Mouse (Mus musculus) heart, adult 2 months (tissue): ENCODE measurements at regions not wholly inside any gene's neighbourhood (a gene's known extent, or its start where the extent isn't known, plus 50 kb on each side); places are given as distances from the start of the nearest gene placed in this dataset.

ENCODE experiments used
- DNase-seq, 2 experiments: peaks; one replicate each; pipeline ENCODE4 v3.0.0; 2021
- H3K27ac ChIP-seq: fragments of 200-600 bp; 2 replicates; pipeline ENCODE4 v1.8.1; 2022
- H3K27me3 ChIP-seq: fragments of 200-500 bp; 2 replicates; pipeline ENCODE4 v1.6.1; 2012; ENCODE audit warnings: mild to moderate bottlenecking, low read length, inconsistent platforms, mixed read lengths; ENCODE audit not compliant: control insufficient read depth, insufficient read depth
- H3K36me3 ChIP-seq: fragments of 200-500 bp; 2 replicates; pipeline ENCODE4 v1.6.1; 2012; ENCODE audit warnings: low read length, inconsistent platforms; ENCODE audit not compliant: control insufficient read depth, insufficient read depth
- H3K4me1 ChIP-seq: fragments of 200-500 bp; 2 replicates; pipeline ENCODE4 v1.6.1; 2011; ENCODE audit warnings: low read length; ENCODE audit not compliant: control insufficient read depth, insufficient read depth
- H3K4me3 ChIP-seq: fragments of 200-600 bp; 2 replicates; pipeline ENCODE4 v1.8.1; 2022
- H3K79me2 ChIP-seq: fragments of 200-500 bp; replicated peaks from 2 replicates; pipeline ENCODE4 v1.6.1; 2012; ENCODE audit warnings: mild to moderate bottlenecking, inconsistent platforms, low read length, moderate library complexity, mixed read lengths; ENCODE audit not compliant: control insufficient read depth, insufficient read depth
- H3K9ac ChIP-seq: fragments of 200-500 bp; 2 replicates; pipeline ENCODE4 v1.6.1; 2012; ENCODE audit warnings: low read depth, mild to moderate bottlenecking, control low read depth, inconsistent platforms, low read length, mixed read lengths
- CTCF ChIP-seq: fragments of 200-600 bp; IDR thresholded peaks from 2 replicates; pipeline ENCODE4 v1.8.1; 2022; ENCODE audit warnings: antibody characterized with exemption, mild to moderate bottlenecking, moderate library complexity
- EP300 ChIP-seq: fragments of 200-500 bp; IDR thresholded peaks from 2 replicates; pipeline ENCODE4 v1.6.1; 2011; ENCODE audit warnings: low read depth, low read length, control low read depth; ENCODE audit not compliant: insufficient read depth
- POLR2A ChIP-seq: fragments of 200-500 bp; IDR thresholded peaks from 2 replicates; pipeline ENCODE4 v1.6.1; 2011; ENCODE audit warnings: mild to moderate bottlenecking, low read depth, low read length, control low read depth; ENCODE audit not compliant: insufficient read depth
- WGBS: fragments of 180-500 bp; shearing (Covaris S2); methylation state at CpG from one replicate; pipeline ENCODE4 v1.1.7; 2018; 5-methylcytosine and 5-hydroxymethylcytosine counted together
- intact Hi-C: fragments of 180-260 bp; cut with DNase I; formaldehyde crosslinking; loops from one replicate; pipeline ENCODE4 v1.15.1; 2025

DNA sequence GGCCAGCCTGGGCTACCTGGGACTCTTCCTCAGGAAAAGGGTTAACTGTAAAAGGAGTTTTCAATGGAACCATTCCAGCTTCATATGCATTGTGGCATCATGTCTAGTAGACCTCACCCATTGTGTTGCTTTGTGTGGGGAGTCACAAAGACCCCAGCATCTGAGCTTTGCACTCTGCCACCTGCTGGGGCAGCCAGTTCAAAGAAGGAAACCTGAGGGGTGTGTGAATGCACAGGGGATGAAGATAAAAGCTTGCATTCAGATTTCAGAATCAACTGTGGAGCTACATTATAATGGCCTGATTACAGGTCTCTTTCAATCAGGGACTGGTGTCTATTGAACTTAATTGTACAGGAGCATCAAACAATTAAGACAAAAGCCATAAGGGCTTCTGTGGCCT is 215.4 kb upstream of the Runx1 start:
- Histone ChIP-seq H3K9ac (no peak overlapping the region), H3K27me3 (no peaks in the 10 kb centered on the region; the same call in 1 of the 2 replicates)
- intact Hi-C loops = no loop called here

DNA sequence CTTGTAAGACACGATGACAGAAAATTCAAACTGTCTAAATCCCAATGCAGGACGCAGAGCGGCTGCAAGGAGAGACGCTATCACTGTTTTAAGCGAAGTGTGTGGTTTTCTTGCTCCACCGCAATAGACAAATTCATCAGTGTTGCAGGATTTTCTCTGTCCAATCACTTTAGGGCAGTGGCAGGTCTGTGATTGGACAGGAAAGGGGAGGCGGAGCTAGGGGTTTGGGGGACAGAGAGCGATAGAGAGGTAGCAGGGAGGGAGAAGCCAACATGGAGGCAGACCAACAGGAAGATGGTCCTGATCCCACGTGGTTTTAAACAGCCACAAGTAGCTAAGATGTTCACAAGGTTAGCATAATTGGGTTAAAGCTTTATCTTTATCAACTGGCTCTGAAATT is 209.7 kb upstream of the Runx1 start:
- intact Hi-C loops = no loop called here
- no peak for TF ChIP-seq CTCF
- TF ChIP-seq POLR2A = no peak
- no peak for TF ChIP-seq EP300
- H3K79me2 ChIP-seq = no peaks in the 10 kb centered on the region
- no peak overlapping the region for H3K4me3 ChIP-seq
- no peaks in the 10 kb centered on the region for H3K27me3 ChIP-seq
- H3K9ac ChIP-seq = no peak overlapping the region
- no peaks in the 10 kb centered on the region for H3K4me1 ChIP-seq
- WGBS = 86% methylated on average over 9 of the region's 9 CpGs
- no peak overlapping the region for H3K27ac ChIP-seq
- H3K36me3 ChIP-seq = no peaks in the 10 kb centered on the region
- DNase-seq = no peak

More for the DNA sequence above, 215.4 kb upstream of the Runx1 start:
- Histone ChIP-seq H3K36me3 (no peaks in the 10 kb centered on the region), H3K4me1 (no peaks in the 10 kb centered on the region), H3K27ac (no peak overlapping the region), H3K79me2 (no peaks in the 10 kb centered on the region), H3K4me3 (no peak overlapping the region)
- DNase-seq = no peak
- TF ChIP-seq EP300 = no peak
- TF ChIP-seq CTCF = no peak
- TF ChIP-seq POLR2A = no peak

DNA sequence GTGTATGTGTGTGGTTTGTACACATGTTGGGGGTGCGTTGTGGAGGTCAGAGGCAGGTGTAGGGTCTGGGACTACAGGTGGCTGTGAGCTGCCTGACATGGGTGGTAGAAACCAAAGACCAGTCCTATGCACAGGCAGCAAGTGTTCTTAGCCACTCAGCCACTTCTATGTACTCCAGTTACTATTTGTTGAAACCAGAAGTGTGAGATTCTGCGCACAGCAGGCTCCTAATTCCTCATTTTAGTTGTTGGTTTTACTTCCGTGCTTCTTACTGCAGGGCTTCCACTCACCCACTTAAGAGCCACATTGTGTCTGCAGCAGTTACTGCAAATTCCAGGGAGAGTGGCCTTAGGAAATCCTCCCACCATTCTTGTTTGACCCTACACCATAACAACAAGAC is 208.0 kb upstream of the Runx1 start:
- intact Hi-C loops = no loop called here
- no peak for TF ChIP-seq POLR2A
- no peak for TF ChIP-seq CTCF
- TF ChIP-seq EP300 = no peak
- Histone ChIP-seq H3K27ac (no peak overlapping the region), H3K4me3 (no peak overlapping the region), H3K27me3 (no peaks in the 10 kb centered on the region), H3K9ac (no peak overlapping the region), H3K4me1 (no peaks in the 10 kb centered on the region), H3K79me2 (no peaks in the 10 kb centered on the region), H3K36me3 (no peaks in the 10 kb centered on the region)
- 81% methylated on average over 3 of the region's 3 CpGs for WGBS
- peak in 1 of 2 experiments; percentile 16 for DNase-seq

DNA sequence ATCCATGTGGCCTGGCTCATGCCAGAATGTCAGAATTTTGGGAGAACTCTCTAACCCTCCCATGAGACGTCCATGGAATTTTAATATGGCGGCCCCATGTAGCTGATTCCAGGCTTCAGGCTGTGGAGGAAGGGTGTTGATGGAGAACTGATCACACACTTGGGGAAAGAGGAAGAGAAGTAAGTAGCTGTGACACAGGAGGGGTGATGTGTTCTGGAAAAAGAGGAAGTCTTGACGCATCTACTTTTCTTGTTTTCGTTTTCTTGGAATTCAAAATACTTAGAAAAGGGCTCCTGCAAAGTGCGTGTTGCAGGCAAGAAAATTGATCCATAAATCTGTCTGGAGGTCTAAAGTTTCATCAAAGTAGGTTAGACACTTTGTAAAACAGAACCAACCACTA is 205.7 kb upstream of the Runx1 start:
- H3K4me3 ChIP-seq = no peak overlapping the region
- H3K27ac ChIP-seq = no peak overlapping the region; the same call in 1 of the 2 replicates
- H3K27me3 ChIP-seq = no peaks in the 10 kb centered on the region
- peak in 1 of 2 experiments; percentile 7 for DNase-seq
- no peaks in the 10 kb centered on the region for H3K36me3 ChIP-seq
- H3K4me1 ChIP-seq = no peaks in the 10 kb centered on the region
- H3K9ac ChIP-seq = no peak overlapping the region
- H3K79me2 ChIP-seq = no peaks in the 10 kb centered on the region
- 65% methylated on average over 5 of the region's 5 CpGs for WGBS
- intact Hi-C loops = no loop called here
- no peak for TF ChIP-seq CTCF
- TF ChIP-seq EP300 = no peak
- TF ChIP-seq POLR2A = no peak

DNA sequence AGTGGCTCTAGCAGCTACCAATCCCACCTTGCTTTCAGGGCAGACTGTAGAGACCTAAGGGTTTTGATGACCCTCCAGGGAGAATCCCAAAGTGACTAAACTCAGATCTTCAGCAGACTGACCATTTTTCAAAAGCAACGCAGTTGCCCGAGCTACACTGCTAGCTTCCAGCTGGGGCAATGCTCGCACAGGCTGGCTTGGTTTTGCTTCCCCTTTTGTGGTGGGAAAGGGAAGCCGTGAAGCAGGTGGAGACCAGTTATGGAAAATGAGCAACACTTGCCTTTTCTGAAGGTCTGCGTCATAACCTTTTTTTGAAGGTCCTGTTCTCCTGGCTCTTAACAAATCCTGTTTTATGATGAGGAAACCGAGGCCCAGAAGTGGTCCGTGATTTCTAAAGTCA is 202.7 kb upstream of the Runx1 start:
- Histone ChIP-seq H3K27ac (no peak overlapping the region), H3K36me3 (no peaks in the 10 kb centered on the region), H3K9ac (no peak overlapping the region), H3K4me3 (no peak overlapping the region), H3K79me2 (no peaks in the 10 kb centered on the region), H3K27me3 (no peaks in the 10 kb centered on the region), H3K4me1 (no peaks in the 10 kb centered on the region)
- DNase-seq = peak in 1 of 2 experiments; percentile 48
- 72% methylated on average over 7 of the region's 7 CpGs for whole genome bisulfite sequencing
- intact Hi-C loops = no loop called here
- TF ChIP-seq POLR2A (no peak), CTCF (no peak), EP300 (peak; percentile 67; the same call in 1 of the 2 replicates)

DNA sequence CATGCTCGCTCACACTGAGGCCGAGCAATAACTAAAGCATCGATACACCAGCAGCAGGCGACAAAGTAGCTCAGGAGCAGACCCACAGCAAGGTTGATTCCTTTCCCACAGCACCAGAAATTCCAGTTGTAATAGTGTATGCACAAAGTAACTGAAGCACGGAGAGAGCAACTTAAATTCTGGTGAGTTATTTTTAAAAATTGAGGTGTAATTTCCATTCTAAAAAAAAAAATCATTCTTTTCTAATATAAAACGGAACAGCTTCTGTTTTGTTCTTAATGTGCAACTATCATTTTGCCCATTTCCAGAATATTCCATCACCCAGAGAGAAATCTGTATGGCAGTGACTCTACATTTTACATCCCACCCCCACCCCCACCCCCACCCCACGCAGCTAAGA is 202.1 kb upstream of the Runx1 start:
- H3K27me3 ChIP-seq = no peaks in the 10 kb centered on the region
- WGBS = 82% methylated on average over 7 of the region's 7 CpGs
- no peaks in the 10 kb centered on the region for H3K79me2 ChIP-seq
- H3K36me3 ChIP-seq = no peaks in the 10 kb centered on the region
- intact Hi-C loops = no loop called here
- no peaks in the 10 kb centered on the region for H3K4me1 ChIP-seq
- no peak overlapping the region for H3K27ac ChIP-seq
- no peak for DNase-seq
- H3K4me3 ChIP-seq = no peak overlapping the region
- TF ChIP-seq POLR2A = no peak
- TF ChIP-seq EP300 = no peak
- no peak for TF ChIP-seq CTCF
- no peak overlapping the region for H3K9ac ChIP-seq
